Mouse (Mus musculus) ES-E14 (cell line): ENCODE results near the gene Uvrag. TPM values are rescaled to one million over a fixed set of nuclear protein-coding genes. Genes with fewer than 3 reads are reported as not detected.

Experiments used
- DNase-seq: peaks from one replicate; pipeline ENCODE4 v3.0.0-alpha.2; 2013; ENCODE audit warnings: low read depth, low spot score
- H3K27ac ChIP-seq: 2 replicates; pipeline ENCODE4 v1.5.1; 2012; ENCODE audit warnings: low read depth, mild to moderate bottlenecking, low read length, moderate library complexity, mixed read lengths; ENCODE audit not compliant: poor library complexity, insufficient read depth, severe bottlenecking
- H3K36me3 ChIP-seq: 2 replicates; pipeline ENCODE4 v1.6.1; 2012; ENCODE audit warnings: mild to moderate bottlenecking, low read length, moderate library complexity, mixed read lengths; ENCODE audit not compliant: control insufficient read depth, poor library complexity, insufficient read depth, severe bottlenecking
- H3K4me1 ChIP-seq, 2 experiments: fragments of 150-350 bp in 1 of 2; sonication (generic) in 1 of 2; 2 replicates each; pipeline ENCODE4 v1.6.1; 2012; ENCODE audit warnings: low read length in 2 of 2, mild to moderate bottlenecking in 1 of 2, mixed read lengths in 1 of 2; ENCODE audit not compliant: control insufficient read depth in 2 of 2, insufficient read depth in 2 of 2, poor library complexity in 1 of 2
- H3K4me3 ChIP-seq, 2 experiments: fragments of 150-350 bp in 1 of 2; sonication (generic) in 1 of 2; 2 replicates each; pipeline ENCODE4 v1.5.1; 2012; ENCODE audit warnings: low read length in 2 of 2, low read depth in 1 of 2, mild to moderate bottlenecking in 1 of 2, mixed read lengths in 1 of 2; ENCODE audit not compliant: insufficient read depth in 1 of 2, poor library complexity in 1 of 2, severe bottlenecking in 1 of 2
- H3K9ac ChIP-seq: 2 replicates; pipeline ENCODE4 v1.6.1; 2012; ENCODE audit warnings: low read depth, mild to moderate bottlenecking, low read length, mixed read lengths; ENCODE audit not compliant: poor library complexity, insufficient read depth, severe bottlenecking
- H3K9me3 ChIP-seq: fragments of 150-350 bp; sonication (generic); 2 replicates; pipeline ENCODE4 v1.6.1; 2012; ENCODE audit warnings: low read depth, mild to moderate bottlenecking, low read length; ENCODE audit not compliant: control insufficient read depth, insufficient read depth
- CHD2 ChIP-seq: IDR thresholded peaks from 2 replicates; pipeline ENCODE4 v1.6.1; 2014; ENCODE audit warnings: mild to moderate bottlenecking, low read depth, low read length, inconsistent platforms
- HCFC1 ChIP-seq: IDR thresholded peaks from 2 replicates; pipeline ENCODE4 v1.6.1; 2012; ENCODE audit warnings: low read length, inconsistent platforms, borderline replicate concordance; ENCODE audit not compliant: insufficient read depth
- MAFK ChIP-seq: IDR thresholded peaks from 2 replicates; pipeline ENCODE4 v1.6.1; 2014; ENCODE audit warnings: mild to moderate bottlenecking, low read depth, low read length, inconsistent platforms; ENCODE audit not compliant: insufficient read depth
- ZC3H11A ChIP-seq: IDR thresholded peaks from 2 replicates; pipeline ENCODE4 v1.6.1; 2012; ENCODE audit warnings: low read depth, mild to moderate bottlenecking, inconsistent platforms, low read length, borderline replicate concordance
- ZNF384 ChIP-seq: IDR thresholded peaks from 2 replicates; pipeline ENCODE4 v1.6.1; 2012; ENCODE audit warnings: low read depth, low read length, inconsistent platforms
- in situ Hi-C, 2 experiments: fragments of 600-800 bp; cut with MboI; formaldehyde crosslinking; loops; one replicate each; pipeline ENCODE4 v1.15.1; 2025; ENCODE audit warnings: low sequenced_read_pairs in 2 of 2, inconsistent platforms in 1 of 2; ENCODE audit not compliant: unreplicated experiment in 2 of 2
- total RNA-seq: library from RNA; depleted of rRNA; stranded (reverse); fragments of 300-350 nt; gene quantifications from 2 replicates; pipeline ENCODE4 v1.2.3, GENCODE M21; 2012

Gene Uvrag
- total RNA-seq, 1 experiment = 14.6 TPM

GRCm38 (mm10) chr7:99079522-99079921 lies 61.4 kb downstream of the Uvrag start:
- Histone ChIP-seq H3K9me3 (no peaks in the 10 kb centered on the region), H3K4me3 (no peak overlapping the region), H3K4me1 (peaks cover 0 to 7% of the 10 kb centered on the region in 2 experiments; a peak in 1 of 4 replicates), H3K27ac (no peak overlapping the region), H3K36me3 (no peaks in the 10 kb centered on the region; the same call in 1 of the 2 replicates), H3K9ac (no peak overlapping the region)
- in situ Hi-C loops = no loop called here
- peak; percentile 33 for DNase-seq
- TF ChIP-seq MAFK = no peak
- no peak for TF ChIP-seq ZNF384

- H3K27ac ChIP-seq = no peak overlapping the region
- no peak overlapping the region for H3K4me3 ChIP-seq
- in situ Hi-C loops = no loop called here
- H3K36me3 ChIP-seq = no peaks in the 10 kb centered on the region; the same call in 1 of the 2 replicates
- TF ChIP-seq MAFK (no peak), CHD2 (no peak), HCFC1 (no peak), ZNF384 (no peak), ZC3H11A (no peak)
- peaks cover 0 to 7% of the 10 kb centered on the region in 2 experiments; a peak in 1 of 4 replicates for H3K4me1 ChIP-seq
- no peaks in the 10 kb centered on the region for H3K9me3 ChIP-seq
- H3K9ac ChIP-seq = no peak overlapping the region; the same call in 1 of the 2 replicates
- no peak for DNase-seq
These were observed 62.1 kb downstream of the Uvrag start for GRCm38 (mm10) chr7:99078805-99079204.

GRCm38 (mm10) chr7:99077234-99077633 lies 63.7 kb downstream of the Uvrag start:
- H3K9ac ChIP-seq = no peak overlapping the region; the same call in 1 of the 2 replicates
- no peaks in the 10 kb centered on the region for H3K9me3 ChIP-seq
- H3K36me3 ChIP-seq = no peaks in the 10 kb centered on the region; the same call in 1 of the 2 replicates
- in situ Hi-C loops = no loop called here
- DNase-seq = no peak
- peaks cover 0 to 7% of the 10 kb centered on the region in 2 experiments; a peak in 1 of 4 replicates for H3K4me1 ChIP-seq
- no peak overlapping the region for H3K4me3 ChIP-seq
- H3K27ac ChIP-seq = no peak overlapping the region
- TF ChIP-seq ZC3H11A (no peak), CHD2 (no peak), MAFK (no peak)

GRCm38 (mm10) chr7:99075101-99075500 lies 65.8 kb downstream of the Uvrag start:
- TF ChIP-seq ZC3H11A (no peak), MAFK (no peak)
- Histone ChIP-seq H3K4me1 (peaks cover 0 to 7% of the 10 kb centered on the region in 2 experiments; a peak in 1 of 4 replicates), H3K36me3 (no peaks in the 10 kb centered on the region; the same call in 1 of the 2 replicates), H3K4me3 (no peak overlapping the region), H3K27ac (no peak overlapping the region), H3K9me3 (no peaks in the 10 kb centered on the region), H3K9ac (no peak overlapping the region)
- in situ Hi-C loops = no loop called here
- no peak for DNase-seq

- Histone ChIP-seq H3K27ac (no peak overlapping the region), H3K9me3 (no peaks in the 10 kb centered on the region), H3K4me3 (no peak overlapping the region), H3K9ac (no peak overlapping the region), H3K36me3 (no peaks in the 10 kb centered on the region), H3K4me1 (peaks cover 0 to 3% of the 10 kb centered on the region in 2 experiments; a peak in 1 of 4 replicates)
- TF ChIP-seq HCFC1 = no peak
- TF ChIP-seq ZNF384 = no peak
- no peak for TF ChIP-seq ZC3H11A
- no peak for TF ChIP-seq MAFK
- no peak for TF ChIP-seq CHD2
- peak; percentile 29 for DNase-seq
- in situ Hi-C loops = no loop called here
These were observed 67.1 kb downstream of the Uvrag start for GRCm38 (mm10) chr7:99073734-99074372.
